Mouse (Mus musculus): Measurements from ENCODE around the gene Panx1. TPM values are rescaled to one million over a fixed set of nuclear protein-coding genes. Genes with fewer than 3 reads are reported as not detected.

Gene Panx1
- polyA plus RNA-seq, 1 experiment from 2014 or later, result 30.1 TPM

DNA sequence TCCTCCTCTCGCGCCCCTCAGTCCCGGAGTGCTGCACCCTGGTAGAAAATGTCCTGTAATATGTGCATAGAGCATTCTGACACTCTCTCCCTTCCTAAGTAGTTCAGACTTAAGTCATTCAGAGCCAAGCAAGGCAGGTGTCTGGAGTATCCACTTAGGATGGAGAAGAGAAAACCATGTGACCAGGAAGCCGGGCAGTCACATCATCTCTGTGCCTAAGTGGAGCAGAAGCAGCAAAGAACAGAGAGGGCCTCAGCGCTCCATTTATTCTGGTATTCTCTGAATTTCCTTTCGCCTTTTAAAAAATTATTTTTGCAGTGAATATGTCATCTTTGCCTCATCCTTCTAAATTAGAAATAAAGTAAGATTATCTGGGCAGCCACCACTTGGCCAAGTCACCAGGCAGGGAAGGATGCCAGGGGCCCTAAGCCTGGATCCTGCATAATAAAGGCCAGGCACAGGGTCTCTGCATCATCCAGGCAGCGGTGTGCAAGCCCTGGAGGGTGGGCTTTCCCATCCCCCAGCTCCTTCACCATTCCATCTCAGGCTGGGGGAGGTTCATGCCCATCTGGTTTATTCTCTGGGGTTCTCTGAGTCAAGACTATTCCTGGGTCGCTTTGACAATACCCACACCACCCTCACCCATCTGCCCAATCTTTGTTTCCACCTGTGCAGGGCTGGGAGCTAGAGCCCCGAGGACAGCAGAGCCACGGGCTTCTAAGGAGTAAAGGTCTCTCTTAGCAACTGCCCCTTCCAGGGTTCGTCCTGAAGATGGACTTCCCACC is 47.8 kb downstream of the Panx1 start:
- H3K4me2 ChIP-seq, result no peak overlapping the region
- no peaks in the 10 kb centered on the region for H3K27me3 ChIP-seq (ENCODE audit: control insufficient read depth, insufficient read depth, low read length)
- no peak overlapping the region for H3K27ac ChIP-seq (ENCODE audit: low read depth, low read length)
- no peaks in the 10 kb centered on the region for H3K4me1 ChIP-seq (ENCODE audit: control insufficient read depth, insufficient read depth, low read length)
- H3K9ac ChIP-seq (ENCODE audit: low read depth, low read length), result no peak overlapping the region
- 70% methylated on average over 11 of the region's 11 CpGs for WGBS (ENCODE audit: insufficient replicate concordance)
- H3K9me3 ChIP-seq (replicated peaks; ENCODE audit: control insufficient read depth, low read length), result no peaks in the 10 kb centered on the region
- no peak for ATAC-seq (replicated peaks; ENCODE audit: insufficient number of reproducible peaks, low FRiP score, low TSS enrichment)
- H3K4me3 ChIP-seq (ENCODE audit: low read depth, low read length), result no peak overlapping the region
- no peaks in the 10 kb centered on the region for H3K36me3 ChIP-seq (ENCODE audit: control insufficient read depth, insufficient read depth, low read length)

DNA sequence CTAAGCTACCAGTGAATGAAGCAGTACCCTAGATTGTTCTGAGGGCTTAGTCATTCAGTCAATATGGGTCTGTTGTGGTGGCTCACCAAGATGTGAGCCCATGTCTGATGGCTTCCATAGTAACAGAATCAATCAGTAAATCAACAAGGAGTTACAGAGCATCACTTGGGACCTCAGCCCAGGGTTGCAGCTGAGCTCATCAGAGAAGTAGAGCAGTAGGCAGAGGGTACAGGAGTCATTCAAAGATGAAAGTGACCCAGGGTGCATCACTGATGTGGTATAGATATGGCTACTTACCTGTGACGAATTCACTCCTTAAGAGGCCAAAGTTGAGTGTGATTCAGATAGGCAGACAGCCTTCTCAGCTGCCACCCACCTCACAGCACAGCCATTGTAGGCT is 49.8 kb downstream of the Panx1 start:
- no peaks in the 10 kb centered on the region for H3K9me3 ChIP-seq (replicated peaks; ENCODE audit: control insufficient read depth, low read length)
- ATAC-seq (replicated peaks; ENCODE audit: insufficient number of reproducible peaks, low FRiP score, low TSS enrichment), result no peak
- 59% methylated on average over 1 of the region's 1 CpGs for WGBS (ENCODE audit: insufficient replicate concordance)
- no peaks in the 10 kb centered on the region for H3K36me3 ChIP-seq (ENCODE audit: control insufficient read depth, insufficient read depth, low read length)
- H3K9ac ChIP-seq (ENCODE audit: low read depth, low read length), result no peak overlapping the region
- no peak overlapping the region for H3K4me3 ChIP-seq (ENCODE audit: low read depth, low read length)
- H3K27ac ChIP-seq (ENCODE audit: low read depth, low read length), result no peak overlapping the region
- no peaks in the 10 kb centered on the region for H3K4me1 ChIP-seq (ENCODE audit: control insufficient read depth, insufficient read depth, low read length)
- H3K27me3 ChIP-seq (ENCODE audit: control insufficient read depth, insufficient read depth, low read length), result no peaks in the 10 kb centered on the region
- H3K4me2 ChIP-seq, result no peak overlapping the region

DNA sequence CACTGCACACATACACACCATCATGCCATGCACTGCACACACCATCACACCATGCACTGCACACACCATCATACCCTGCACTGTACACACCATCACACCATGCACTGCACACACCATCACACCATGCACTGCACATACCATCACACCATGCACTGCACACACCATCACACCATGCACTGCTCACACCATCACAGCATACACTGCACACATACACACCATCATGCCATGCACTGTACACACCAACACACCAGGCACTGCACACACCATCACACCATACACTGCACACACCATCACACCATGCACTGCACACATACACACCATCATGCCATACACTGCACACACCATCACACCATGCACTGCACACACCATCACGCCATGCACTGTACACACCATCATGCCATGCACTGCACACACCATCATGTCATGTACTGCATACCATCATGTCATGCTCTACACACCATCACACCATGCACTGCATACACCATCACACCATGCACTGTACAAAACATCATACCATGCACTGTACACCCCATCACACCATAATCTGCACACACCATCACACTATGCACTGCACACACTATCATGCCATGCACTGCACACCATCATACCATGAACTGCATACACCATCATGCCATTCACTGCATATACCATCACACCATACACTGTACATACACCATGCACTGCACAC is 56.5 kb downstream of the Panx1 start:
- Histone ChIP-seq H3K4me1 (ENCODE audit: control insufficient read depth, insufficient read depth, low read length) (no peaks in the 10 kb centered on the region), H3K27me3 (ENCODE audit: control insufficient read depth, insufficient read depth, low read length) (no peaks in the 10 kb centered on the region), H3K9ac (ENCODE audit: low read depth, low read length) (no peak overlapping the region), H3K9me3 (replicated peaks; ENCODE audit: control insufficient read depth, low read length) (no peaks in the 10 kb centered on the region), H3K27ac (ENCODE audit: low read depth, low read length) (no peak overlapping the region), H3K36me3 (ENCODE audit: control insufficient read depth, insufficient read depth, low read length) (no peaks in the 10 kb centered on the region), H3K4me3 (ENCODE audit: low read depth, low read length) (no peak overlapping the region), H3K4me2 (no peak overlapping the region)
- no peak for ATAC-seq (replicated peaks; ENCODE audit: insufficient number of reproducible peaks, low FRiP score, low TSS enrichment)
- 85% methylated on average over 1 of the region's 1 CpGs for WGBS (ENCODE audit: insufficient replicate concordance)

DNA sequence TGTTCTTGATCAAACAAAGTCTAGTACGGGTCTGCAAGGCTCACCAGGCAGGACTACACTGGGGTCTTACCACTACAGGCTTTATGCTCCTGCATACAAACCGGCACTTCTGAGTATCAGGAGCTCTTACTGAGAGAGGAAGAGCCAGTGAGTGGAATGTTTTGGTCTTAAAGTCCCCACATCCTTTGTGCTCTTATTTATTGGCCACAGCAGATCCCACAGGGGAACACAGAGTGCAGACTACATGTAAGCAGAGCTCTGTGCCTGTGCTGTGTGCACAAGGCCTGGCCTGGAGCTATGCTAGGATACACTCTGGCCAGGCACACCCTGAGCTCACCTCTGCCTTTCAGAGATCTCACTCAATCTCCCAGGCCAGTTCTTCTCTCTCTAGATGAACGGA is 62.1 kb downstream of the Panx1 start:
- 65% methylated on average over 3 of the region's 3 CpGs for WGBS (ENCODE audit: insufficient replicate concordance)
- Histone ChIP-seq H3K9ac (ENCODE audit: low read depth, low read length) (no peak overlapping the region), H3K27me3 (ENCODE audit: control insufficient read depth, insufficient read depth, low read length) (no peaks in the 10 kb centered on the region), H3K4me2 (no peak overlapping the region), H3K4me3 (ENCODE audit: low read depth, low read length) (no peak overlapping the region), H3K4me1 (ENCODE audit: control insufficient read depth, insufficient read depth, low read length) (no peaks in the 10 kb centered on the region), H3K27ac (ENCODE audit: low read depth, low read length) (no peak overlapping the region), H3K36me3 (ENCODE audit: control insufficient read depth, insufficient read depth, low read length) (no peaks in the 10 kb centered on the region), H3K9me3 (replicated peaks; ENCODE audit: control insufficient read depth, low read length) (no peaks in the 10 kb centered on the region)
- no peak for ATAC-seq (replicated peaks; ENCODE audit: insufficient number of reproducible peaks, low FRiP score, low TSS enrichment)

DNA sequence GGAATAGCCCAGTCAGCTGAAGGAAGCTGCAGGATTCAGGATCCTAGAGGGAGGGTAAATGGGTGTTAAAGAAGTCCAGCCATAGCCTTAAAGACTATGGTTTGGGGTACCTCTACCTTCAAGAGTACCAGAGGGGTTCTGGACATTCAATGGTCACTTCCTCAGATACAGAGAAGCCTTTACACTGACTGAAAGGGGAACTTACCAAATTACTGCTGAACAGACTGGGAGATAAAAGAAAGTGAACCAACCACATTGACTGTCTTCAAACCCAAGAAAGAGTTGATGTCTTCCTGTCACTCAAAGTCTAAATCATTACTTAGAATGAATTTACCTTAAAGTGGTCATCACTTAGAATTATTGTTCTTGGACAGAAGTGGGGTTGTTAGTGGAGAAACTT is 62.6 kb downstream of the Panx1 start:
- H3K4me2 ChIP-seq, result no peak overlapping the region

DNA sequence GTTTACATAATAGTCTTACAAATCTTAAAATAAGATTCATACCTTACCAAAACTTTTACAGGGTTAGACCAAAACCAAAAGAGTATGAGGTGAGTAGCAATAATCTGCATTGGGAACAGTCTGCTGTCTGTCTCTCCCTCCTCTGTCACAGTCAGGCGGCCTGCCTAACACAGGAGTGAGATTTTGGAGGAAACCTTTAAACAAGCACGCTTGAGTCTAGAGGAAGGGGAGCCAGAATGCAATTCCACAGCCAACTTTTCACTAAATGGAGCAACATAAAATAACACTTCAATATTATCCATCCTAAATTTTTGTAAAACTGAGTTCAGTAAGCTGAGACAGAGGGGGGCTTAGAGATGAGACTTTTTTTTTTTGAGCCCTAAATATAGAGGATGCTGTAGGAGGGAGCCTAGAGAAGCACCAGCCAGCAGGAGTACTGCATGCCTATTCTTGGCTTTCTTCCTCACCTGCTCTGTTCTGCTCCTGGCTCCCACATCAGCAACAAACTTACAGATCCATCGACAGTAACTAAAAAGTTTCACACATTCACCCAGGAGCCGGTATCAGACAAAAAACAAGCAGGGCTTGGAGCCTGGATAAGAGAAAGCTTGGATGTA is 63.6 kb downstream of the Panx1 start:
- Histone ChIP-seq H3K4me3 (ENCODE audit: low read depth, low read length) (no peak overlapping the region), H3K36me3 (ENCODE audit: control insufficient read depth, insufficient read depth, low read length) (no peaks in the 10 kb centered on the region), H3K4me1 (ENCODE audit: control insufficient read depth, insufficient read depth, low read length) (no peaks in the 10 kb centered on the region), H3K9ac (ENCODE audit: low read depth, low read length) (no peak overlapping the region), H3K9me3 (replicated peaks; ENCODE audit: control insufficient read depth, low read length) (no peaks in the 10 kb centered on the region), H3K4me2 (no peak overlapping the region), H3K27ac (ENCODE audit: low read depth, low read length) (no peak overlapping the region), H3K27me3 (ENCODE audit: control insufficient read depth, insufficient read depth, low read length) (no peaks in the 10 kb centered on the region)
- ATAC-seq (replicated peaks; ENCODE audit: insufficient number of reproducible peaks, low FRiP score, low TSS enrichment), result no peak
- WGBS (ENCODE audit: insufficient replicate concordance), result 73% methylated on average over 4 of the region's 4 CpGs

More for the DNA sequence above, 62.6 kb downstream of the Panx1 start:
- no peak overlapping the region for H3K9ac ChIP-seq (ENCODE audit: low read depth, low read length)
- ATAC-seq (replicated peaks; ENCODE audit: insufficient number of reproducible peaks, low FRiP score, low TSS enrichment), result no peak
- H3K9me3 ChIP-seq (replicated peaks; ENCODE audit: control insufficient read depth, low read length), result no peaks in the 10 kb centered on the region
- H3K27me3 ChIP-seq (ENCODE audit: control insufficient read depth, insufficient read depth, low read length), result no peaks in the 10 kb centered on the region
- no peaks in the 10 kb centered on the region for H3K4me1 ChIP-seq (ENCODE audit: control insufficient read depth, insufficient read depth, low read length)
- no peak overlapping the region for H3K4me3 ChIP-seq (ENCODE audit: low read depth, low read length)
- no peak overlapping the region for H3K27ac ChIP-seq (ENCODE audit: low read depth, low read length)
- no peaks in the 10 kb centered on the region for H3K36me3 ChIP-seq (ENCODE audit: control insufficient read depth, insufficient read depth, low read length)

DNA sequence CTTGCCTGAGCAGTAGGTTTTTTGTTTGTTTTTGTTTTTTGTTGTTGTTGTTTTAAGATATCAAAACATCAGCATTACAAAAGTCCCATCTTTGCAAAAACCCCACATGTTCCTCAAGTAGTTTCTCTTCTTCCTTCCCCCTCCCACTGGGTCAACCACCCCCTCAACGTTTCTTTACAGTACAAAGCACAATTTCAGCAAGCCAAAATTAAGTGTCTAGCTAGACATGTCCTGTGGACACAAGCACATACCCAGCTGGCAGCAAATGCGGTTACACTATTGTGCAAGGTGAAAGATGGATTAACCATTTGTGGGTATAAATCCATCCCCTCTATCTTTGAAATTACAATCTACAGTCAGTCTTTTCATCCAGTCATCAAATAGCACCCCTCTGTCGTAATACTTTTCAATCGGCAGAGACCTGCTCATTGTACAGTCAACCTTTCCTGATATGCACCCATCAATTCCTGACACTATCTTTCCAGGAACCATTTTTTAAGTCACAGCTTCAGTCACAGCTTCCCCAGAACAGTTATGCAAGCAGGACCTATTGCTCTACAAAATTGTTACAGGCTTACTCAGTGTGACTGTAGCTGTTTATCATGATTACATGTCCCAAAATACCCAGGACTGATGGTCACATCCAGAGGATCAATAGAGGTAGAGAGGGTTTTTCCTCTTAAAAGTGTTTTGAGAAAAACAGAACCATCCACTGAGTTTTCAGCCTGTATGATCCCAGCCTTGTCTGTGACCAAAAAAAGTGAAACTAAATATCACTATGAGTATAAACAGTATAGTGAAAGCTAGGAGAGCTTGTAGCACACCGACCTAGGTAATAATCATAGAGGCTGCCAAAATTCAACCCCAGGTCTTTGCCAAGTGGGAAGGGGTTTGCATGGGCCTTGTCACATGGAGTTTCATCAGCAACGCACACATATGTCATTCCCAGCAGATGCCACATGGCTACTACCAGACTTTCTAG is 70.7 kb downstream of the Panx1 start:
- Histone ChIP-seq H3K27me3 (ENCODE audit: control insufficient read depth, insufficient read depth, low read length) (no peaks in the 10 kb centered on the region), H3K9ac (ENCODE audit: low read depth, low read length) (no peak overlapping the region), H3K4me1 (ENCODE audit: control insufficient read depth, insufficient read depth, low read length) (no peaks in the 10 kb centered on the region), H3K27ac (ENCODE audit: low read depth, low read length) (no peak overlapping the region), H3K4me3 (ENCODE audit: low read depth, low read length) (no peak overlapping the region), H3K36me3 (ENCODE audit: control insufficient read depth, insufficient read depth, low read length) (no peaks in the 10 kb centered on the region), H3K9me3 (replicated peaks; ENCODE audit: control insufficient read depth, low read length) (no peaks in the 10 kb centered on the region), H3K4me2 (no peak overlapping the region)
- no peak for ATAC-seq (replicated peaks; ENCODE audit: insufficient number of reproducible peaks, low FRiP score, low TSS enrichment)
- WGBS (ENCODE audit: insufficient replicate concordance), result 73% methylated on average over 6 of the region's 6 CpGs

DNA sequence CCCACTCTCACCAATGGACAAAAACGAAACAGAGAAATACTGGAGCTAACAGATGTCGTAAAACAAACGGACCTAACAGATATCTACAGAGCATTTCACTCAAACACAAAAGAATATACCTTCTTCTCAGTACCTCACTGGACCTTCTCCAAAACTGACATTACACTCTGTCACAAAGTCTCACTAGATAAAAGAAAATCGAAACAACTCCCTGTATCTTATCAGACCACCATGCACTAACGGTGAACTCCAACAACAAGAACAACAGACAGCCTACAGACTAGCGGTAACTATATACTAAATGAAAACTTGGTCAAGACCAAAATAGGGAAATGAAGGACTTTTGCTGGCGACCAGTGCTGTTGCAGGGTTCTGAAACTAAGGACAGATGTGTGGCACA is 71.5 kb downstream of the Panx1 start:
- no peak overlapping the region for H3K9ac ChIP-seq (ENCODE audit: low read depth, low read length)

More for the DNA sequence above, 71.5 kb downstream of the Panx1 start:
- 55% methylated on average over 7 of the region's 7 CpGs for WGBS (ENCODE audit: insufficient replicate concordance)
- Histone ChIP-seq H3K4me1 (ENCODE audit: control insufficient read depth, insufficient read depth, low read length) (no peaks in the 10 kb centered on the region), H3K9me3 (replicated peaks; ENCODE audit: control insufficient read depth, low read length) (no peaks in the 10 kb centered on the region), H3K4me2 (no peak overlapping the region), H3K27me3 (ENCODE audit: control insufficient read depth, insufficient read depth, low read length) (no peaks in the 10 kb centered on the region), H3K36me3 (ENCODE audit: control insufficient read depth, insufficient read depth, low read length) (no peaks in the 10 kb centered on the region), H3K4me3 (ENCODE audit: low read depth, low read length) (no peak overlapping the region), H3K27ac (ENCODE audit: low read depth, low read length) (no peak overlapping the region)
- ATAC-seq (replicated peaks; ENCODE audit: insufficient number of reproducible peaks, low FRiP score, low TSS enrichment), result no peak
